Mouse (Mus musculus) midbrain, embryonic 14.5 days (tissue): ENCODE data around the gene Olfr825. TPM values are rescaled to one million over a fixed set of nuclear protein-coding genes. Genes with fewer than 3 reads are reported as not detected.
"Not testable (repeated sequence)": the region's sequence is repeated elsewhere in the genome, so short reads cannot be mapped to it uniquely, and the experiment has no call there.

ENCODE experiments used
- ATAC-seq: fragments of 200-750 bp; cut with Nextera tagmentation; 2 replicates; pipeline ENCODE4 v1.8.0; 2017; ENCODE audit warnings: moderate number of reproducible peaks, moderate library complexity; ENCODE audit not compliant: low FRiP score, low TSS enrichment
- DNase-seq: peaks from one replicate; pipeline ENCODE4 v3.0.0-alpha.2; 2015
- H3K27ac ChIP-seq: fragments of 300-500 bp; sonication (generic); replicated peaks from 2 replicates; pipeline ENCODE4 v1.5.1; 2014; ENCODE audit warnings: mild to moderate bottlenecking, low read depth, low read length, moderate library complexity
- H3K27me3 ChIP-seq: fragments of 300-500 bp; sonication (generic); 2 replicates; pipeline ENCODE4 v1.6.1; 2014; ENCODE audit warnings: low read length, control low read depth, mixed read lengths; ENCODE audit not compliant: control insufficient read depth, insufficient read depth
- H3K36me3 ChIP-seq: fragments of 300-500 bp; sonication (generic); 2 replicates; pipeline ENCODE4 v1.6.1; 2014; ENCODE audit warnings: low read length, control low read depth; ENCODE audit not compliant: control insufficient read depth, insufficient read depth
- H3K4me1 ChIP-seq: fragments of 300-500 bp; sonication (generic); 2 replicates; pipeline ENCODE4 v1.6.1; 2014; ENCODE audit warnings: mild to moderate bottlenecking, antibody characterized with exemption, low read length, control low read depth; ENCODE audit not compliant: control insufficient read depth, insufficient read depth
- H3K4me2 ChIP-seq: fragments of 300-500 bp; sonication (generic); 2 replicates; pipeline ENCODE4 v1.6.1; 2014; ENCODE audit warnings: mild to moderate bottlenecking, low read length, moderate library complexity
- H3K4me3 ChIP-seq: fragments of 300-500 bp; sonication (generic); replicated peaks from 2 replicates; pipeline ENCODE4 v1.5.1; 2014; ENCODE audit warnings: low read depth, low read length
- H3K9ac ChIP-seq: fragments of 300-500 bp; sonication (generic); replicated peaks from 2 replicates; pipeline ENCODE4 v1.6.1; 2014; ENCODE audit warnings: mild to moderate bottlenecking, low read length, moderate library complexity
- H3K9me3 ChIP-seq: fragments of 300-500 bp; sonication (generic); 2 replicates; pipeline ENCODE4 v1.6.1; 2016; ENCODE audit warnings: low read length, control low read depth, mixed read lengths; ENCODE audit not compliant: control insufficient read depth
- WGBS: fragments of 180-500 bp; shearing (Covaris S2); extraction: QIAGEN DNeasy Blood & Tissue Kit; methylation state at CpG from one replicate; pipeline ENCODE4 v1.1.7; 2014; 5-methylcytosine and 5-hydroxymethylcytosine counted together
- polyA plus RNA-seq: library from polyadenylated mRNA; unstranded; fragments of >200 nt; fragmentation: Nextera tagmentation; extraction: Ambion mirVana; gene quantifications from 2 replicates; pipeline ENCODE4 v1.2.1, GENCODE M21; 2014

Olfr825 gene
- polyA plus RNA-seq, 1 experiment from 2014 or later, result not detected

DNA sequence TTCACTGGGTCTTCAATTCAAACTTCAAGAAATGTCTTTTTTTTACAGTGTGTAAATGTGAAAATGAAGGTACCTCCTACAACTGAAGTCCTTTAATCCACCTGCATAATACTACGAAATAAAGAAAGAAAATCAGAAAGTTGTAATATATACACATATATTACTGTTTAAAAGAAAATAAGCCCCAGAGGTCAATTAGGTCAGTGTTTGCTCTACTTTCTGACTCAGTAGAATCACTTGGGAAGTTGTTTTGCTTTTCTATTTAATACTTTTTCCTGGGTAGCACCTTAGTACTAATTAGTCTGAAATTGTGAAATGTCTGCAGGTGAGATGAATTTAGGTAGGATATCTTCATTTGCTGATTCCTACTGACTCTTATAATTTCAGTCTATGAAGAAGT, 51.3 kb downstream of the Olfr825 start, which contains the start of gene Olfr823:
TSS of gene Olfr823 (minus strand) at position 101 of the 400 bp plus-strand sequence.
- H3K9ac ChIP-seq, H3K27me3 ChIP-seq, H3K4me2 ChIP-seq, H3K36me3 ChIP-seq, DNase-seq, H3K4me1 ChIP-seq, H3K4me3 ChIP-seq, ATAC-seq, H3K27ac ChIP-seq, H3K9me3 ChIP-seq: not testable (repeated sequence)
- 86% methylated on average over 1 of the region's 1 CpGs for WGBS

Other genes starting within 250 kb of the Olfr825 start
- not detected in 2 replicates for gene Olfr818, start 217.7 kb downstream of the Olfr825 start, polyA plus RNA-seq
- not detected in 2 replicates for gene Olfr819, start 199.5 kb downstream of the Olfr825 start, polyA plus RNA-seq
- not detected in 2 replicates for gene Olfr247, start 190.6 kb downstream of the Olfr825 start, polyA plus RNA-seq
- not detected in 2 replicates for gene Gm10310, start 181.7 kb downstream of the Olfr825 start, polyA plus RNA-seq
- gene Olfr820, start 154.1 kb downstream of the Olfr825 start, polyA plus RNA-seq, result not detected in 2 replicates
- not detected in 2 replicates for gene Olfr821, start 136.4 kb downstream of the Olfr825 start, polyA plus RNA-seq
- gene Olfr822, start 95.6 kb downstream of the Olfr825 start, polyA plus RNA-seq, result not detected in 2 replicates
- not detected in 2 replicates for gene Olfr823, start 51.4 kb downstream of the Olfr825 start, polyA plus RNA-seq
- not detected in 2 replicates for gene Olfr824, start 36.8 kb downstream of the Olfr825 start, polyA plus RNA-seq
- gene Olfr826, start 17.4 kb upstream of the Olfr825 start, polyA plus RNA-seq, result not detected in 2 replicates
- gene Olfr827, start 47.6 kb upstream of the Olfr825 start, polyA plus RNA-seq, result not detected in 2 replicates
- gene Neurod4, start 113.5 kb upstream of the Olfr825 start, polyA plus RNA-seq, result 2.6 and 6.9 TPM in 2 replicates
- gene Tespa1, start 156.1 kb upstream of the Olfr825 start, polyA plus RNA-seq, result 0.17 TPM in 1 of 2 replicates, not detected in the other
- gene Vmn2r84, start 227.6 kb upstream of the Olfr825 start, polyA plus RNA-seq, result 0.03 TPM in 1 of 2 replicates, not detected in the other